ENCODE assay signal across 8 mouse cellular contexts in the genomic region with DNA sequence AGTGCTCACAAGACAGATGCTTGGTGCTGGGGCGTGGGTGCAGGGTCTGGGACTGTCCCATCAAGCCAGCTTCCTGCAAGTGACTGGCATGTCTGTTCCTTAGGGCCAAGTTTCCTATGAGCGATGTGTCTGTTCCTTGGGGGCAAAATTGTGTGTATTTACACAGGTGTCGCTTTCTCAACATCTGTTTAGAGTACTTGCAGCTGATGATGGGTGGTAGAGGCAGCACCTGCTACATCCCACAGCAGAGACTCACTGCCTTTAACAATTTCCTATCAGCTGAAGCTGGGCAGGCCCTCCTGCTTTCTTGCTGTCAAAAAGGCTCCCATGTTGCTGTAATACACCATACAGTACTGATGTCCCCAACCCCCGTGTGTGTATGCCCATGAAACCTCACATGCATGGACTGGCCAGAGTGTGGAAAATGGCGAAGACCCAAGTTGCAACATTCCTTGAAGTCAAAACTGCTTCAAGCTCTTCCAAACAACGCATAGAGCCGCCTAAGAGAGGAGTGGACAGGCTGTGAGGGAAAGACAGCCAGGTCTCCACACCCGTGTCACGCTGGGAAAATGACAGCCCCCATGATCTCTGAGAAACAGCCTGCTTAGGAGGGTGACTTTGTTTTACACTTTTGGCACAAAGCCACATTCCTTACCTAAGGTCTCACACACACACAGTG. TPM values are rescaled to one million over a fixed set of nuclear protein-coding genes. Genes with fewer than 3 reads are reported as not detected.
DNase-seq lines count a peak whose midpoint lies in the region; ATAC-seq and TF ChIP-seq lines count a peak whose summit lies in the region.

No protein-coding gene starts in this region.

- peak overlapping the region; percentile 94 for H3K27ac ChIP-seq in heart, embryonic 15.5 days
- H3K27ac ChIP-seq in cortical plate, adult 2 months (ENCODE audit: insufficient read depth, low read length): peak overlapping the region; percentile 88
- H3K27ac ChIP-seq in hindbrain, embryonic 14.5 days: peak overlapping the region; percentile 95
- no peak overlapping the region for H3K27ac ChIP-seq in thymus, adult 2 months (ENCODE audit: control insufficient read depth, insufficient read depth, low read length)

- no peaks in the 10 kb centered on the region for H3K27me3 ChIP-seq in heart, embryonic 15.5 days
- no peaks in the 10 kb centered on the region for H3K27me3 ChIP-seq in hindbrain, embryonic 14.5 days (ENCODE audit: control insufficient read depth, insufficient read depth, low read length)
- H3K27me3 ChIP-seq in megakaryocyte, embryonic 14.5 days (replicated peaks): peaks cover 37% of the 10 kb centered on the region
- H3K27me3 ChIP-seq in thymus, adult 2 months (ENCODE audit: control insufficient read depth, insufficient read depth, low read length): no peaks in the 10 kb centered on the region; the same call in 1 of the 2 replicates

- H3K4me2 ChIP-seq in heart, embryonic 15.5 days: peak overlapping the region; percentile 91
- peak overlapping the region; percentile 87 for H3K4me2 ChIP-seq in hindbrain, embryonic 14.5 days (replicated peaks)

- DNase-seq in heart, adult 9 months (ENCODE audit: low spot score in 2 of 2): no peak
- DNase-seq in B cell, adult 2 months: peak; percentile 19 to 32
- peak; percentile 24 for DNase-seq in hindbrain, embryonic 14.5 days (ENCODE audit: low spot score)
- peak; percentile 21 for DNase-seq in thymus, adult 2 months
- no peak for DNase-seq in adrenal gland, postnatal 25 days

- H3K4me1 ChIP-seq in heart, embryonic 15.5 days (replicated peaks): peaks cover 44% of the 10 kb centered on the region
- peaks cover 11% of the 10 kb centered on the region for H3K4me1 ChIP-seq in cortical plate, adult 2 months (ENCODE audit: control insufficient read depth, insufficient read depth, low read length)
- H3K4me1 ChIP-seq in hindbrain, embryonic 14.5 days (replicated peaks; ENCODE audit: control insufficient read depth, insufficient read depth, low read length): peaks cover 28% of the 10 kb centered on the region
- peaks cover 83% of the 10 kb centered on the region for H3K4me1 ChIP-seq in megakaryocyte, embryonic 14.5 days
- peaks cover 21% of the 10 kb centered on the region for H3K4me1 ChIP-seq in thymus, adult 2 months (replicated peaks; ENCODE audit: control insufficient read depth, insufficient read depth, low read length)

- peak overlapping the region; percentile 73 for H3K9ac ChIP-seq in heart, embryonic 15.5 days
- H3K9ac ChIP-seq in hindbrain, embryonic 14.5 days: peak overlapping the region; percentile 68

- no peak for ATAC-seq in heart, embryonic 15.5 days (replicated peaks; ENCODE audit: insufficient number of reproducible peaks, insufficient read depth, low FRiP score, low read depth)
- no peak for ATAC-seq in hindbrain, embryonic 14.5 days (ENCODE audit: low FRiP score)

- no peak for TF ChIP-seq POLR2A in cortical plate, adult 2 months (IDR thresholded peaks at IDR 0.05; ENCODE audit: extremely low read depth, insufficient read depth, low read length)
- no peak for TF ChIP-seq POLR2A in thymus, adult 2 months (IDR thresholded peaks at IDR 0.05; ENCODE audit: control insufficient read depth, extremely low read depth, insufficient read depth, low read length, poor library complexity)

- 26% methylated on average over 9 of the region's 9 CpGs for WGBS in heart, embryonic 15.5 days
- WGBS in hindbrain, embryonic 14.5 days: 17% methylated on average over 9 of the region's 9 CpGs
- WGBS in thymus, adult 2 months: 17% methylated on average over 9 of the region's 9 CpGs

- peaks cover 22% of the 10 kb centered on the region for H3K36me3 ChIP-seq in heart, embryonic 15.5 days
- H3K36me3 ChIP-seq in hindbrain, embryonic 14.5 days (replicated peaks; ENCODE audit: control insufficient read depth, insufficient read depth): peaks cover 24% of the 10 kb centered on the region
- peaks cover 31% of the 10 kb centered on the region for H3K36me3 ChIP-seq in megakaryocyte, embryonic 14.5 days (replicated peaks; ENCODE audit: low read length)
- peaks cover 2% of the 10 kb centered on the region; the same call in 1 of the 2 replicates for H3K36me3 ChIP-seq in thymus, adult 2 months (ENCODE audit: control insufficient read depth, insufficient read depth, low read length)

- H3K4me3 ChIP-seq in heart, embryonic 15.5 days: peak overlapping the region; percentile 90
- peak overlapping the region; percentile 90 for H3K4me3 ChIP-seq in cortical plate, adult 2 months (ENCODE audit: insufficient read depth, low read length)
- H3K4me3 ChIP-seq in hindbrain, embryonic 14.5 days (replicated peaks; ENCODE audit: low read length): peak overlapping the region; percentile 76
- peak overlapping the region; percentile 100 for H3K4me3 ChIP-seq in megakaryocyte, embryonic 14.5 days (replicated peaks)
- H3K4me3 ChIP-seq in thymus, adult 2 months (ENCODE audit: control insufficient read depth, insufficient read depth, low read length): peak overlapping the region; percentile 83

- TF ChIP-seq CTCF in cortical plate, adult 2 months (IDR thresholded peaks at IDR 0.05; ENCODE audit: extremely low read depth, insufficient read depth, low read length): no peak
- no peak for TF ChIP-seq CTCF in thymus, adult 2 months (IDR thresholded peaks at IDR 0.05; ENCODE audit: borderline replicate concordance, control insufficient read depth, extremely low read depth, insufficient read depth, low read length, poor library complexity)

- no peaks in the 10 kb centered on the region for H3K9me3 ChIP-seq in heart, embryonic 15.5 days (replicated peaks)
- H3K9me3 ChIP-seq in hindbrain, embryonic 14.5 days (ENCODE audit: control insufficient read depth, low read length): no peaks in the 10 kb centered on the region
- H3K9me3 ChIP-seq in megakaryocyte, embryonic 14.5 days: peaks cover 7% of the 10 kb centered on the region; the same call in 1 of the 2 replicates

RNA-seq across cellular contexts. Expression of gene Insig1, which starts 0.9 kb away (rescaled TPM):
- polyA plus RNA-seq in heart, embryonic 15.5 days (2015; fragmentation: Nextera tagmentation; extraction: Ambion mirVana): 23.3 and 30.7 TPM in 2 replicates
- polyA plus RNA-seq in cortical plate, adult 2 months (2012; rRNA removed): 91.6 and 92.8 TPM in 2 replicates
- polyA plus RNA-seq in hindbrain, embryonic 14.5 days (2014; fragmentation: Nextera tagmentation; extraction: Ambion mirVana): 79.0 and 92.6 TPM in 2 replicates
- 25.6 and 34.0 TPM in 2 replicates for polyA plus RNA-seq in megakaryocyte, embryonic 14.5 days (2012; ENCODE audit: insufficient read depth, low replicate concordance)
- polyA plus RNA-seq in thymus, adult 2 months (2012; rRNA removed): 39.6 and 51.7 TPM in 2 replicates
- 164 and 170 TPM in 2 replicates for total RNA-seq in adrenal gland, postnatal 25 days (2021)

Comparison
In these comparisons a context has a peak if more than half of its experiments do, and no peak if none do; other contexts are left out.
1. DNase-seq: peak in B cell, adult 2 months (2 of 2), hindbrain, embryonic 14.5 days (single experiment) and thymus, adult 2 months (single experiment); none in heart, adult 9 months (0 of 2) and adrenal gland, postnatal 25 days (single experiment).
2. Peak in every context shown above with its lines, with median percentiles within 50 percentile points of each other: H3K4me3 ChIP-seq.